Mouse (Mus musculus) liver, postnatal 0 days (tissue): ENCODE measurements around the gene Cpne2. TPM values are rescaled to one million over a fixed set of nuclear protein-coding genes. Genes with fewer than 3 reads are reported as not detected.

Experiments
- ATAC-seq: fragments of 200-750 bp; cut with Nextera tagmentation; 2 replicates; pipeline ENCODE4 v1.8.0; 2017; ENCODE audit warnings: mild to moderate bottlenecking, moderate library complexity
- DNase-seq: peaks from one replicate; pipeline ENCODE4 v3.0.0-alpha.2; 2016
- H3K27ac ChIP-seq: fragments of 300-500 bp; sonication (generic); 2 replicates; pipeline ENCODE4 v1.5.1; 2014; ENCODE audit warnings: antibody characterized with exemption, moderate library complexity, mild to moderate bottlenecking, low read depth
- H3K27me3 ChIP-seq: fragments of 300-500 bp; sonication (generic); 2 replicates; pipeline ENCODE4 v1.6.1; 2014; ENCODE audit warnings: low read length, control low read depth, mixed read lengths; ENCODE audit not compliant: insufficient read depth
- H3K36me3 ChIP-seq: fragments of 300-500 bp; sonication (generic); replicated peaks from 2 replicates; pipeline ENCODE4 v1.6.1; 2014; ENCODE audit warnings: mild to moderate bottlenecking, control low read depth, low read length, moderate library complexity, mixed read lengths; ENCODE audit not compliant: insufficient read depth
- H3K4me1 ChIP-seq: fragments of 300-500 bp; sonication (generic); 2 replicates; pipeline ENCODE4 v1.6.1; 2014; ENCODE audit warnings: antibody characterized with exemption, mild to moderate bottlenecking, control low read depth; ENCODE audit not compliant: insufficient read depth
- H3K4me2 ChIP-seq: fragments of 300-500 bp; sonication (generic); 2 replicates; pipeline ENCODE4 v1.6.1; 2014; ENCODE audit warnings: low read depth, mild to moderate bottlenecking, low read length, moderate library complexity, mixed read lengths
- H3K4me3 ChIP-seq: fragments of 300-500 bp; sonication (generic); 2 replicates; pipeline ENCODE4 v1.5.1; 2014; ENCODE audit warnings: low read depth, low read length
- H3K9ac ChIP-seq: fragments of 300-500 bp; sonication (generic); replicated peaks from 2 replicates; pipeline ENCODE4 v1.6.1; 2014; ENCODE audit warnings: mild to moderate bottlenecking, moderate library complexity
- H3K9me3 ChIP-seq: fragments of 300-500 bp; sonication (generic); 2 replicates; pipeline ENCODE4 v1.6.1; 2016; ENCODE audit warnings: mild to moderate bottlenecking, control low read depth, low read length, mixed read lengths
- CTCF ChIP-seq: sonication (generic); IDR thresholded peaks from 2 replicates; pipeline ENCODE4 v1.5.1; 2016; ENCODE audit warnings: antibody characterized with exemption, low read depth
- EP300 ChIP-seq: IDR thresholded peaks from 2 replicates; pipeline ENCODE4 v1.6.1; 2016; ENCODE audit warnings: antibody characterized with exemption, low read depth, mild to moderate bottlenecking
- WGBS: fragments of 180-500 bp; shearing (Covaris S2); extraction: QIAGEN DNeasy Blood & Tissue Kit; methylation state at CpG from one replicate; pipeline ENCODE4 v1.1.7; 2014; ENCODE audit not compliant: insufficient replicate concordance; 5-methylcytosine and 5-hydroxymethylcytosine counted together
- polyA plus RNA-seq: library from polyadenylated mRNA; unstranded; fragments of >200 nt; fragmentation: Nextera tagmentation; extraction: Ambion mirVana; gene quantifications from 2 replicates; pipeline ENCODE4 v1.2.1, GENCODE M21; 2015

Cpne2 gene
- polyA plus RNA-seq, 1 experiment from 2014 or later = 3.9 TPM

DNA sequence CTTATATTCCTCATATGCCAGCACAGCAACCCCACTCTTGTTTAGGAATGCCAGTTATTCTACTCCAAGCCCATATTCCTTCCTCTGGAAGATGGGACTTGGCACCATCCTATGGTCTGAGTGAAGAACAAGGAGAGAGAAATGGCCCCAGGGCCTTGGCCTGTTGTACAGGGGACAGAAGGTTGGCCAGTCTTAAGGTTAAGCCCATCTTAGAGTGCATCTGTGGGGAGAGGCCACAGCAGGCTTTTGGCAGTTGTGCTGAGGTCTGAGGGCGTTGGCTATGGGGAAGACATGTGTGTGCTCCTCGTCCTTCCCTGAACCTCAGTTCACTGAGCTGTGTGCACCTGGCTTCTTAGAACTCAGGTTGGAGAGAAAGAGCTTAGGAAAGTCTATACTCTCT is 19.9 kb downstream of the Cpne2 start:
- TF ChIP-seq CTCF (no peak), EP300 (no peak)
- 64% methylated on average over 2 of the region's 2 CpGs for WGBS
- Histone ChIP-seq H3K4me3 (no peak overlapping the region), H3K4me1 (peaks cover 5% of the 10 kb centered on the region; the same call in 1 of the 2 replicates), H3K9ac (no peak overlapping the region), H3K9me3 (no peaks in the 10 kb centered on the region), H3K4me2 (no peak overlapping the region), H3K36me3 (no peaks in the 10 kb centered on the region), H3K27me3 (no peaks in the 10 kb centered on the region), H3K27ac (no peak overlapping the region)
- ATAC-seq = no peak
- DNase-seq = no peak

GRCm38 (mm10) chr8:94557281-94557680 is 24.5 kb downstream of the Cpne2 start:
- DNase-seq = no peak
- Histone ChIP-seq H3K27ac (no peak overlapping the region), H3K27me3 (no peaks in the 10 kb centered on the region), H3K4me1 (no peaks in the 10 kb centered on the region), H3K9me3 (no peaks in the 10 kb centered on the region), H3K9ac (no peak overlapping the region), H3K4me2 (no peak overlapping the region), H3K4me3 (no peak overlapping the region), H3K36me3 (no peaks in the 10 kb centered on the region)
- no peak for TF ChIP-seq CTCF
- TF ChIP-seq EP300 = no peak
- no peak for ATAC-seq
- WGBS = 77% methylated on average over 3 of the region's 3 CpGs

DNA sequence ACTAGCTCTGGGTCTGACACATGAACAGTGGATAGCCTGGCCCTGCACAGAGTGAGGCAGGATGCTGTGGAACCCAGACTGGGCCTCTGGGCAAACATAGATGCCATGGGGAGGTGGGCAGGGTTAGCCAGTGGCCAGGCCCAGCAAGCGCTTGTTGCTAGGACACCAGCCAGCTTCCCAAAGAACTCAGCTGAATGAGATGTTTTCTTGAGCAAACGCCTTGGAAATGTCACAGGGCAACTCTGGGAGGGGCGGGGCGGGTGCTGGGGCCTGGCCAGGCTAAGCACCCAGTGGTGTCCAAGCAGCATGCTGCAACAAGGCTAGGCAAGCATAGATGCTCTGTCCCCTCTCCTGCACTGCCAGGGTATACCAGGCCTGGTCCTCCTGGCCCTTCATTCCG is 28.5 kb downstream of the Cpne2 start:
- H3K36me3 ChIP-seq = no peaks in the 10 kb centered on the region; the same call in 1 of the 2 replicates
- H3K9me3 ChIP-seq = no peaks in the 10 kb centered on the region
- no peaks in the 10 kb centered on the region for H3K27me3 ChIP-seq
- H3K4me1 ChIP-seq = no peaks in the 10 kb centered on the region
- ATAC-seq (no peak), DNase-seq (no peak)
- H3K9ac ChIP-seq = no peak overlapping the region
- WGBS = 74% methylated on average over 5 of the region's 5 CpGs
- H3K27ac ChIP-seq = no peak overlapping the region
- H3K4me3 ChIP-seq = no peak overlapping the region
- TF ChIP-seq CTCF = no peak
- TF ChIP-seq EP300 = no peak
- no peak overlapping the region for H3K4me2 ChIP-seq

GRCm38 (mm10) chr8:94564421-94564820 is 31.6 kb downstream of the Cpne2 start:
- Histone ChIP-seq H3K4me1 (no peaks in the 10 kb centered on the region), H3K9me3 (no peaks in the 10 kb centered on the region), H3K4me2 (no peak overlapping the region), H3K27ac (no peak overlapping the region), H3K4me3 (no peak overlapping the region), H3K36me3 (no peaks in the 10 kb centered on the region; the same call in 1 of the 2 replicates), H3K9ac (no peak overlapping the region), H3K27me3 (no peaks in the 10 kb centered on the region)
- DNase-seq (no peak), ATAC-seq (no peak)
- TF ChIP-seq EP300 = no peak
- TF ChIP-seq CTCF = no peak

DNA sequence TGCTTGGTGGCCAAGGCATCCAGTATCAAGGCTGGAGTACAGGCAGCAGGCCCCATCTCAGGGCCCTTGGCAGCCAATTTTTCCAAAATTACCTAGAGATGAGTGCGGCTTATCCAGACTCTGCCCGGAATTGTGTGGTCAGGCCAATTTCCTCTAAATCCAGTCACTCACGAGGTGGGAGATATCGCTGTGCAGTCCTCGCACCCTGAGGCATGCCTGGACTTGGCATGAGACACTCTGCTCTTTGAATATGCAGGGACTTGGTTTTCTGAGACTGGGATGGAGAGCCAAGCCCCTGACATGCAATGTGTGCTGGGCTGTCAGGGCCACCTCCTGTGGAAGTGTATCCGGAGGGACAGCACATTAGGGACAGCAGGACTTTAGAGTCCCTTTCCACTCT is 33.2 kb downstream of the Cpne2 start:
- ATAC-seq = no peak
- H3K27me3 ChIP-seq = no peaks in the 10 kb centered on the region
- TF ChIP-seq EP300 (no peak), CTCF (no peak)
- H3K4me1 ChIP-seq = no peaks in the 10 kb centered on the region
- WGBS = 75% methylated on average over 6 of the region's 6 CpGs
- no peak overlapping the region for H3K9ac ChIP-seq
- no peaks in the 10 kb centered on the region for H3K9me3 ChIP-seq
- no peaks in the 10 kb centered on the region; the same call in 1 of the 2 replicates for H3K36me3 ChIP-seq
- H3K4me3 ChIP-seq = no peak overlapping the region
- DNase-seq = no peak
- H3K27ac ChIP-seq = no peak overlapping the region
- no peak overlapping the region for H3K4me2 ChIP-seq

DNA sequence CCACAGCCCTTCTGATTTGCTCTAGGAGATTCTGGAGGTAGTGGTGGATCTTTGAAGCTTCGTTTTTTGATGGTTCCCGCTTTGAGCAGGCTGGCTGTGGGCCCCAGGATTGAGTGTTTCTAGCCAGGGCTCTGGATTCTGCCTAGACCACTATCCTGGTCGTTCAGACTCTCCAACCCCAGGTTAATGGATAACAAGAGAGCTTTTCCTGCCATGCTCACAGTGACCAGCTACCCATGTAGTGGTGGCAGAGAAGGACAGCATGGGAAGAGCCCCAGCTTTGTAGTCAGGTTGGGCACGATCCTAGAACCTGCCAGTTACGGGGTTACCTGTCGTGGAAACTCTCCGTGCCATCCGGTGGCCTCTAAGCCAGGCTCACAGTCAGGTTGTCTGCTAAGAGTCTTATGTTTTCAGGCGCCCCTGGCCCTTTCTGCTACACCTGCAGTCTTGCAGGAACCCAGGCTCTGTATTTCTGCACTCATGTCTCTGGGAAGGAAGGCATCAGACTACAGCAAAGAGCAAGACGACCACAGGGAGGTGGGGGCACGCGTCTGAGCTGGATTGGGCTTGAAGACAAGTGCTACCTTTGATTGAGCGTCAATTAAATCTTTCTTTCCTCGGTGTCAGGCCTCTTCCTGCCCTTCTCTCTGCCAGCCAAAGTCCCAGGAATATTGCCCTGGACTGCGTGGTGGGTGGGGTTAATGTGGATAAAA is 33.8 kb downstream of the Cpne2 start:
- no peak overlapping the region for H3K27ac ChIP-seq
- no peaks in the 10 kb centered on the region for H3K4me1 ChIP-seq
- no peak overlapping the region for H3K4me3 ChIP-seq
- H3K9ac ChIP-seq = no peak overlapping the region
- TF ChIP-seq EP300 (no peak), CTCF (no peak)
- no peaks in the 10 kb centered on the region for H3K27me3 ChIP-seq
- H3K4me2 ChIP-seq = no peak overlapping the region
- no peak for DNase-seq
- no peaks in the 10 kb centered on the region for H3K9me3 ChIP-seq
- no peaks in the 10 kb centered on the region; the same call in 1 of the 2 replicates for H3K36me3 ChIP-seq
- no peak for ATAC-seq
- 57% methylated on average over 15 of the region's 15 CpGs for WGBS
